Mouse (Mus musculus) adrenal gland, postnatal 4 days (tissue): ENCODE measurements around the gene Gemin6. TPM values are rescaled to one million over a fixed set of nuclear protein-coding genes. Genes with fewer than 3 reads are reported as not detected.
"Not testable (repeated sequence)": the region's sequence is repeated elsewhere in the genome, so short reads cannot be mapped to it uniquely, and the experiment has no call there.

Experiments used
- DNase-seq, 2 experiments: peaks; one replicate each; pipeline ENCODE4 v3.0.0; 2021 to 2022; ENCODE audit warnings: low spot score in 2 of 2, mixed read lengths in 2 of 2
- long read RNA-seq, 2 experiments: library from polyadenylated mRNA; stranded (forward); transcript quantifications; one replicate each; pipeline ENCODE4 v2.0.0; 2021
- total RNA-seq, 2 experiments: library from RNA; stranded (reverse); gene quantifications; 2 replicates each; pipeline ENCODE4 v1.2.3; 2021

Gemin6 gene
- total RNA-seq = 10 to 100 TPM; 11.0 to 12.0 TPM
- long read RNA-seq, experiment 1, transcript Gemin6-201 (3 exons, 1,134 nt) = major isoform, 10 of 20 reads
- long read RNA-seq, experiment 1, partial matches to known transcripts = 5 of 20 reads
- long read RNA-seq, experiment 1, other reads (novel, unspliced or antisense) = 5 of 20 reads
- long read RNA-seq, experiment 2, transcript Gemin6-201 (3 exons, 1,134 nt) = major isoform, 5 of 19 reads
- long read RNA-seq, experiment 2, partial matches to known transcripts = 2 of 19 reads
- long read RNA-seq, experiment 2, other reads (novel, unspliced or antisense) = 12 of 19 reads

- peak; percentile 36 to 53 for DNase-seq
Observed at GRCm38 (mm10) chr17:80224326-80225116, at the start of gene Gemin6. Gene Gemin6 (plus strand): TSS chr17:80224441.

GRCm38 (mm10) chr17:80174699-80175385, 49.4 kb upstream of the Gemin6 start:
- DNase-seq = no peak

- no peak for DNase-seq
Observed at GRCm38 (mm10) chr17:80175386-80175739, 48.9 kb upstream of the Gemin6 start.

GRCm38 (mm10) chr17:80175966-80176365, 48.3 kb upstream of the Gemin6 start:
- DNase-seq = no peak

- not testable (repeated sequence) for DNase-seq
Observed at GRCm38 (mm10) chr17:80178846-80179245, 45.4 kb upstream of the Gemin6 start.

- DNase-seq = peak in 1 of 2 experiments; percentile 48
Observed at GRCm38 (mm10) chr17:80179959-80180358, 44.3 kb upstream of the Gemin6 start.

GRCm38 (mm10) chr17:80180468-80180867, 43.8 kb upstream of the Gemin6 start:
- DNase-seq = no peak

GRCm38 (mm10) chr17:80183615-80184014, 40.6 kb upstream of the Gemin6 start:
- no peak for DNase-seq

GRCm38 (mm10) chr17:80193075-80193474, 31.2 kb upstream of the Gemin6 start:
- DNase-seq = no peak

- no peak for DNase-seq
Observed at GRCm38 (mm10) chr17:80199160-80199778, 25.0 kb upstream of the Gemin6 start.

GRCm38 (mm10) chr17:80205657-80206056, 18.6 kb upstream of the Gemin6 start:
- DNase-seq = no peak

GRCm38 (mm10) chr17:80206301-80206670, 18.0 kb upstream of the Gemin6 start:
- DNase-seq = peak; percentile 26 to 37

- DNase-seq = peak; percentile 98 to 99
Observed at GRCm38 (mm10) chr17:80206671-80207581, 17.3 kb upstream of the Gemin6 start, which contains the start of the genes Srsf7 and Ttc39d. Gene Srsf7 (minus strand): TSS chr17:80207307. Gene Ttc39d (plus strand): TSS chr17:80207460.

GRCm38 (mm10) chr17:80213998-80214397, 10.2 kb upstream of the Gemin6 start:
- DNase-seq = not testable (repeated sequence)

- no peak for DNase-seq
Observed at GRCm38 (mm10) chr17:80220131-80220530, 4.1 kb upstream of the Gemin6 start.

- no peak for DNase-seq
Observed at GRCm38 (mm10) chr17:80221202-80221601, 3.0 kb upstream of the Gemin6 start.

GRCm38 (mm10) chr17:80221890-80222628, 2.2 kb upstream of the Gemin6 start:
- no peak for DNase-seq

- DNase-seq = no peak
Observed at GRCm38 (mm10) chr17:80223829-80224228, 412 bp upstream of the Gemin6 start.

GRCm38 (mm10) chr17:80225142-80225541, 901 bp downstream of the Gemin6 start:
- DNase-seq = not testable (repeated sequence)

- DNase-seq = no peak
Observed at GRCm38 (mm10) chr17:80229396-80229795, 5.2 kb downstream of the Gemin6 start.
